Mouse (Mus musculus) ES-Bruce4 (cell line): Measurements from ENCODE around the gene Apobec1. TPM values are rescaled to one million over a fixed set of nuclear protein-coding genes. Genes with fewer than 3 reads are reported as not detected.

Experiments used
- H3K27ac ChIP-seq: 2 replicates; pipeline ENCODE4 v1.5.1; 2012; ENCODE audit warnings: low read length, inconsistent platforms; ENCODE audit not compliant: insufficient read depth
- H3K27me3 ChIP-seq: 2 replicates; pipeline ENCODE4 v1.6.1; 2012; ENCODE audit warnings: mild to moderate bottlenecking, low read length, inconsistent platforms; ENCODE audit not compliant: control insufficient read depth, poor library complexity, insufficient read depth, severe bottlenecking
- H3K36me3 ChIP-seq: 2 replicates; pipeline ENCODE4 v1.6.1; 2012; ENCODE audit warnings: inconsistent platforms, mild to moderate bottlenecking, low read length, moderate library complexity; ENCODE audit not compliant: control insufficient read depth, poor library complexity, insufficient read depth, severe bottlenecking
- H3K4me1 ChIP-seq: one replicate; pipeline ENCODE4 v1.8.1; 2011; ENCODE audit warnings: low read length; ENCODE audit not compliant: control insufficient read depth, insufficient read depth
- H3K4me3 ChIP-seq: 2 replicates; pipeline ENCODE4 v1.5.1; 2011; ENCODE audit warnings: low read depth, mild to moderate bottlenecking, low read length
- H3K9ac ChIP-seq: 2 replicates; pipeline ENCODE4 v1.6.1; 2012; ENCODE audit warnings: low read depth, mild to moderate bottlenecking, inconsistent platforms; ENCODE audit not compliant: poor library complexity, severe bottlenecking
- H3K9me3 ChIP-seq: replicated peaks from 2 replicates; pipeline ENCODE4 v1.6.1; 2012; ENCODE audit warnings: mild to moderate bottlenecking, low read length, inconsistent platforms; ENCODE audit not compliant: control insufficient read depth, poor library complexity, insufficient read depth, severe bottlenecking
- CTCF ChIP-seq: IDR thresholded peaks from one replicate; pipeline ENCODE4 v1.8.1; 2011; ENCODE audit warnings: low read depth, low read length
- EP300 ChIP-seq: IDR thresholded peaks from 2 replicates; pipeline ENCODE4 v1.6.1; 2011; ENCODE audit warnings: low read depth, low read length; ENCODE audit not compliant: insufficient read depth
- POLR2A ChIP-seq: IDR thresholded peaks from one replicate; pipeline ENCODE4 v1.8.1; 2011; ENCODE audit warnings: low read length; ENCODE audit not compliant: insufficient read depth
- polyA plus RNA-seq: library from polyadenylated mRNA; stranded (reverse); fragments of >200 nt; gene quantifications from 2 replicates; pipeline ENCODE4 v1.2.4, GENCODE M21; 2011; ENCODE audit warnings: low read depth; ENCODE audit not compliant: missing spikeins, insufficient read depth, insufficient read length

The Apobec1 gene
- polyA plus RNA-seq, 1 experiment = 9.7 TPM

DNA sequence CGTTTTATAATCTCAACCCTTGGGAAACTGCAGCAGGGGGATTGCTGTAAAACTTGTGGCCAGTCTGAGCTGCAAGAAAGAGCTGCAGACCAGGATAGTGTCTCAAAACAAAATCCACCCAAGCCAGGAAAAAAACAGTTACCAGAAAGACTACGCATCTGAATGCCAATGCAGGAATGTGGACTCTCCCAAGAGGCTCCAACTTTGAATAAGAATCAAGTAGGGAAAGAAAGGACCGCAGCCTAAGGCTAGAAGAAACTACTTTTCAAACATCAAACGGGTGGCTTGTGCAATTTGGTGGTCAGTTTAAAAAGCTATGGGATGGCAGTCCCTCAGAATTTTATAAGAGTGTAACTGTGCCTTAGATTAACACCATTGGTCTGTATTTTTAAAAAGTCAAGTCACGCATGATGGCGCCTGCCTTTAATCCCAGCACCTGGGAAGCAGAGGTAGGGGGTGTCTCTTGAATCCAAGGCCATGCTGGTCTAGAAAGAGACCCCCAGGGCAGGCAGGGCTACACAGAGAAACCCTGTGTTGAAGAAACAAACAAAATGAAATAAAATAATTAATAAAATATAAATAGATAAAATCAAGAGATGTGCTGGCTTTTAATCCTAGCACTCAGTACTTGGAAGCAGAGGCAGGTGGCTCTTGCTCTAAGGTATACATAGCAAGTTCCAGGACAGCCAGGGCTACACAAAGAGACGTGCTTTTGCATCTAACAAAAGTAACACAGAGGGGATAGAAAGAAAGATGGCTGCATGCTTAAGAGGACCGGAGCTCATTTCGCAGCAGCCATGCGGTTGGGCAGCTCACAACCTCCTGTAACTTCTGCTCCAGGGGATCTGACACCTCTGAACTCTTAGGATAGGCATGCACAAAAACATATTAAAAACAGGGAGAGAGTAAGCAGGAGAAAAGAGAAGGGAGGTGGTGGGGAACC lies 6.5 kb upstream of the Apobec1 start:
- Histone ChIP-seq H3K9ac (peak overlapping the region; percentile 87), H3K27ac (peak overlapping the region; percentile 98), H3K4me1 (peaks cover 2% of the 10 kb centered on the region), H3K27me3 (no peaks in the 10 kb centered on the region), H3K36me3 (peaks cover 9% of the 10 kb centered on the region), H3K4me3 (peak overlapping the region; percentile 75), H3K9me3 (no peaks in the 10 kb centered on the region)
- no peak for TF ChIP-seq CTCF
- 0 out of 2 replicates have a peak, but pooled peaks have one; percentile 22 for TF ChIP-seq EP300

DNA sequence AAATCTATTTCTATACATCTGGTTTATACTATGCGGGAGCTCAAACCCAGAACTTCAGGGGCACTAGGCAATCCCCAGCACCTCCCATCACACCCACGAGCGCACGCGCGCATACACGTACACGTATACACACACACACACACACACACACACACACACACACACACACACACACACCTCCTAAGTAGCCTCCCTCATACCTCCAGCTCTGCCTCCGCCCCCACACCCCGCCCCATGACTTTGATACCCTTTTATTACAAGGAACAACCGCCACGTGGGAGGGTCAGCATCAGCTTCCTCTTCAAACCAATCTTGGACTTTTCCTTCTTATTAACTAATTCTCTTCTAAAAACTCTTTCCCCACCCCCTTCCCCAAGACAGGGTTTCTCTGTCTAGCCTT lies 5.5 kb upstream of the Apobec1 start:
- Histone ChIP-seq H3K27ac (peak overlapping the region; percentile 98), H3K27me3 (no peaks in the 10 kb centered on the region), H3K36me3 (peaks cover 9% of the 10 kb centered on the region), H3K9ac (peak overlapping the region; percentile 87), H3K4me3 (peak overlapping the region; percentile 65), H3K9me3 (no peaks in the 10 kb centered on the region), H3K4me1 (peaks cover 2% of the 10 kb centered on the region)
- TF ChIP-seq POLR2A (no peak), EP300 (peak; percentile 85; the same call in 1 of the 2 replicates)

- H3K9ac ChIP-seq = peak overlapping the region; percentile 87
- TF ChIP-seq CTCF = peak; percentile 9
- TF ChIP-seq POLR2A = no peak
- TF ChIP-seq EP300 = peak; percentile 22; the same call in 1 of the 2 replicates
- 0 out of 2 replicates have a peak overlapping the region, but pooled peaks have one; percentile 9 for H3K4me3 ChIP-seq
- H3K9me3 ChIP-seq = no peaks in the 10 kb centered on the region
- H3K4me1 ChIP-seq = peaks cover 1% of the 10 kb centered on the region
- H3K27ac ChIP-seq = peak overlapping the region; percentile 98
- H3K36me3 ChIP-seq = peaks cover 9% of the 10 kb centered on the region
- no peaks in the 10 kb centered on the region for H3K27me3 ChIP-seq
Measured at GRCm38 (mm10) chr6:122606661-122607060, 4.4 kb upstream of the Apobec1 start.

- Histone ChIP-seq H3K36me3 (peaks cover 9% of the 10 kb centered on the region), H3K9me3 (no peaks in the 10 kb centered on the region), H3K27me3 (no peaks in the 10 kb centered on the region), H3K4me1 (no peaks in the 10 kb centered on the region), H3K4me3 (no peak overlapping the region), H3K27ac (no peak overlapping the region), H3K9ac (no peak overlapping the region)
- TF ChIP-seq CTCF (peak; percentile 83), POLR2A (no peak), EP300 (no peak)
Measured at GRCm38 (mm10) chr6:122605483-122605882, 3.2 kb upstream of the Apobec1 start.

DNA sequence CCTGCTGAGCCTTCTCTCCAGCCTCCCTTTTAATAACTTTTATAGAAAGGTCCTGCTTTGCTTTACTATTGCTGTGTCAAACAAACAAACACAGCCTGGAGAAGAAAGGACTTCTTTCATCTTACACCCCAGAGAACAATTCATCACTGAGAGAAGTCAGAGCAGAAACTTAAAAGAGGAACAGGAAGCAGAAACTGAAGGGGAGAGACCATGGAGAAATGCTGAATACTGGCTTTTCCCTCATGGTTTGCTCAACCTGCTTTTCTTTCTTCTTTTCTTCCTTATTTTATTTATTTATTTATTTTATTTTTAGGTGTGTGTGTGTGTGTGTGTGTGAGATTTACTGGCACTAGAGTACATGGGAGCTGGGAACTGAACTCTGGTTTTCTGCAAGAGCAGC lies 2.0 kb upstream of the Apobec1 start:
- Histone ChIP-seq H3K27ac (peak overlapping the region; percentile 47), H3K9ac (no peak overlapping the region), H3K36me3 (peaks cover 9% of the 10 kb centered on the region), H3K4me1 (no peaks in the 10 kb centered on the region), H3K4me3 (no peak overlapping the region), H3K27me3 (no peaks in the 10 kb centered on the region), H3K9me3 (no peaks in the 10 kb centered on the region)
- TF ChIP-seq POLR2A (no peak), CTCF (no peak), EP300 (no peak)

DNA sequence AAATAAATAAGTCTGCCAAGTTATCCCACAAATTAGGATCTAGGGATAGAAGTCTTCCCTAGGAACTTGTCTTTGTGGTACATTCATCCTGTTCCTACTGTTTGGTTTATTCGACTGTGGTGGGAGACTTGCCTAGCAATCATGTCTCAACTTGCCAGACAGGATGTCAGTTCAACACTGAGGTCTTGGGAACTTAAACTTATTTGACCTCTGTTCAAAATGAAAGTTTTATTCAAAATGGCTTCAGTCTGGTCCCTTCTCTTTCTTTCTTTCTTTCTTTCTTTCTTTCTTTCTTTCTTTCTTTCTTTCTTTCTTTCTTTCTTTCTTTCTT lies 713 bp upstream of the Apobec1 start:
- H3K27ac ChIP-seq = peak overlapping the region; percentile 83
- H3K9me3 ChIP-seq = no peaks in the 10 kb centered on the region
- peaks cover 9% of the 10 kb centered on the region for H3K36me3 ChIP-seq
- no peaks in the 10 kb centered on the region for H3K27me3 ChIP-seq
- TF ChIP-seq CTCF (no peak), EP300 (no peak), POLR2A (no peak)
- no peak overlapping the region for H3K4me3 ChIP-seq
- H3K9ac ChIP-seq = peak overlapping the region; percentile 89
- H3K4me1 ChIP-seq = no peaks in the 10 kb centered on the region
